Mouse (Mus musculus) embryonic facial prominence, embryonic 11.5 days (tissue): ENCODE measurements around the gene Trappc11. TPM values are rescaled to one million over a fixed set of nuclear protein-coding genes. Genes with fewer than 3 reads are reported as not detected.
"Not testable (repeated sequence)": the region's sequence is repeated elsewhere in the genome, so short reads cannot be mapped to it uniquely, and the experiment has no call there.

Experiments used
- ATAC-seq: fragments of 200-750 bp; cut with Nextera tagmentation; replicated peaks from 2 replicates; pipeline ENCODE4 v1.8.0; 2017; ENCODE audit warnings: low read depth; ENCODE audit not compliant: insufficient number of reproducible peaks, low FRiP score, low TSS enrichment
- DNase-seq: peaks from one replicate; pipeline ENCODE4 v3.0.0-alpha.2; 2015; ENCODE audit warnings: low spot score
- H3K27ac ChIP-seq: fragments of 300-500 bp; sonication (generic); replicated peaks from 2 replicates; pipeline ENCODE4 v1.5.1; 2014; ENCODE audit warnings: mild to moderate bottlenecking, low read depth, low read length, control low read depth
- H3K27me3 ChIP-seq: fragments of 300-500 bp; sonication (generic); 2 replicates; pipeline ENCODE4 v1.6.1; 2014; ENCODE audit warnings: mild to moderate bottlenecking, low read length, moderate library complexity, mixed read lengths; ENCODE audit not compliant: control insufficient read depth, insufficient read depth
- H3K36me3 ChIP-seq: fragments of 300-500 bp; sonication (generic); replicated peaks from 2 replicates; pipeline ENCODE4 v1.6.1; 2014; ENCODE audit warnings: low read depth, mild to moderate bottlenecking, low read length, moderate library complexity, mixed read lengths; ENCODE audit not compliant: control insufficient read depth, insufficient read depth
- H3K4me1 ChIP-seq: fragments of 300-500 bp; sonication (generic); 2 replicates; pipeline ENCODE4 v1.6.1; 2014; ENCODE audit warnings: low read length, mixed read lengths; ENCODE audit not compliant: control insufficient read depth, insufficient read depth
- H3K4me2 ChIP-seq: fragments of 300-500 bp; sonication (generic); 2 replicates; pipeline ENCODE4 v1.6.1; 2014; ENCODE audit warnings: low read depth, mild to moderate bottlenecking, control low read depth, low read length, moderate library complexity
- H3K4me3 ChIP-seq: fragments of 300-500 bp; sonication (generic); 2 replicates; pipeline ENCODE4 v1.5.1; 2014; ENCODE audit warnings: low read depth, low read length, control low read depth
- H3K9ac ChIP-seq: fragments of 300-500 bp; sonication (generic); replicated peaks from 2 replicates; pipeline ENCODE4 v1.6.1; 2014; ENCODE audit warnings: mild to moderate bottlenecking, control low read depth, low read length
- H3K9me3 ChIP-seq: fragments of 300-500 bp; sonication (generic); replicated peaks from 2 replicates; pipeline ENCODE4 v1.6.1; 2016; ENCODE audit warnings: mild to moderate bottlenecking, low read length, inconsistent platforms, mixed read lengths; ENCODE audit not compliant: control insufficient read depth
- WGBS: fragments of 180-500 bp; shearing (Covaris S2); extraction: QIAGEN DNeasy Blood & Tissue Kit; methylation state at CpG from one replicate; pipeline ENCODE4 v1.1.7; 2014; 5-methylcytosine and 5-hydroxymethylcytosine counted together
- polyA plus RNA-seq: library from polyadenylated mRNA; unstranded; fragments of >200 nt; fragmentation: Nextera tagmentation; extraction: Ambion mirVana; gene quantifications from 2 replicates; pipeline ENCODE4 v1.2.1, GENCODE M21; 2014

Trappc11 gene
- polyA plus RNA-seq, 1 experiment from 2014 or later, result 48.8 TPM

GRCm38 (mm10) chr8:47482354-47483071, 50.8 kb downstream of the Trappc11 start:
- no peaks in the 10 kb centered on the region for H3K36me3 ChIP-seq
- no peaks in the 10 kb centered on the region for H3K4me1 ChIP-seq
- H3K4me2 ChIP-seq, result no peak overlapping the region
- DNase-seq (peak; percentile 5), ATAC-seq (no peak)
- no peaks in the 10 kb centered on the region for H3K27me3 ChIP-seq
- 0 out of 2 replicates have a peak, but pooled peaks cover 2% of the 10 kb centered on the region for H3K9me3 ChIP-seq
- no peak overlapping the region for H3K4me3 ChIP-seq
- H3K9ac ChIP-seq, result no peak overlapping the region
- 70% methylated on average over 12 of the region's 12 CpGs for WGBS
- no peak overlapping the region for H3K27ac ChIP-seq

DNA sequence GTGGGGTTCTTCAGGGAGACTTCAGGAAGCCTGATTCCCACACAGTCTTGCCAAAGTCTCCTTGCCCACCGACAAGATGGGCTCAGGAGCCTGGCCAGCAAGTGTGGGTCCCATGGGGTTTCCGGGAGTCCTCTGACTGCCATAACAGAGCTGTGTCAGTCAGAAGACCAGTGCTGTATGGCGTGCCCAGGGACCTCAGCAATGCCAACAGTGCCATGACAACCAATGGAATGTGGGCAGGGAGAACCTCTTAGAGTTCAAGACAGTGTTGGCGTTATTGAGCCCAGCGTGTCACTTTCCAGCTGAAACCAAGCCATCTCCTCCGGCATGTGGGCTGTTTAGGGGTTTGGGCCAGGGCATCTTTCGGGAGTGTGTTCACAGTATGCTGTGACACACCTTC, 53.2 kb downstream of the Trappc11 start:
- no peak for DNase-seq
- no peak overlapping the region for H3K4me3 ChIP-seq
- no peaks in the 10 kb centered on the region for H3K4me1 ChIP-seq
- no peak overlapping the region for H3K4me2 ChIP-seq
- WGBS, result 91% methylated on average over 7 of the region's 7 CpGs
- H3K9me3 ChIP-seq, result no peaks in the 10 kb centered on the region
- H3K9ac ChIP-seq, result no peak overlapping the region
- H3K36me3 ChIP-seq, result no peaks in the 10 kb centered on the region
- H3K27me3 ChIP-seq, result no peaks in the 10 kb centered on the region
- H3K27ac ChIP-seq, result no peak overlapping the region
- no peak for ATAC-seq

GRCm38 (mm10) chr8:47461650-47462049, 71.6 kb downstream of the Trappc11 start:
- 87% methylated on average over 10 of the region's 10 CpGs for WGBS
- ATAC-seq (no peak), DNase-seq (no peak)
- H3K9me3 ChIP-seq, result no peaks in the 10 kb centered on the region
- no peaks in the 10 kb centered on the region for H3K4me1 ChIP-seq
- H3K27ac ChIP-seq, result no peak overlapping the region
- H3K9ac ChIP-seq, result no peak overlapping the region
- H3K4me3 ChIP-seq, result no peak overlapping the region
- no peak overlapping the region for H3K4me2 ChIP-seq
- no peaks in the 10 kb centered on the region for H3K27me3 ChIP-seq
- no peaks in the 10 kb centered on the region for H3K36me3 ChIP-seq

- no peaks in the 10 kb centered on the region for H3K9me3 ChIP-seq
- no peak overlapping the region for H3K27ac ChIP-seq
- H3K4me3 ChIP-seq, result no peak overlapping the region
- no peaks in the 10 kb centered on the region for H3K36me3 ChIP-seq
- no peak overlapping the region for H3K4me2 ChIP-seq
- 92% methylated on average over 6 of the region's 6 CpGs for WGBS
- no peaks in the 10 kb centered on the region for H3K27me3 ChIP-seq
- H3K4me1 ChIP-seq, result no peaks in the 10 kb centered on the region
- no peak overlapping the region for H3K9ac ChIP-seq
- ATAC-seq (no peak), DNase-seq (no peak)
Observed at GRCm38 (mm10) chr8:47459216-47459749, 74.0 kb downstream of the Trappc11 start.

DNA sequence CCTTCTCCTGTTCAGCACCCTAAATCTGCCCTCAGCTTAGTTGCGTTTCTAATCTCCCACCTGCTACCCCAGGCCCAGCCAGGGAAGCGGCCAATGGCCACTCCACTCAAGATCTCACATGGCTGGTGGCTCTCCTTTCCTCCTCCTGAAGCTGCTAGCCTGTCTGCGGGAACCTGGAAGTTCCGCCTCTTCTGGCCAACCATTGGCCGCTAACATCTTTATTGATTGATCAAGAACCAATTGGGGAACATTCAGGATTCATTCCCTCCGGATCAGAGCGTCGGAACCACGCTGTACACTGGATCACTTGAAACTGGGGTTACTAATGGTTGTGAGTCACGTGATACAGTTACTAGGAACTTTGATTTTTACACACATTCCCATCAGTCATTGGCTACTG, 74.7 kb downstream of the Trappc11 start:
- no peak for DNase-seq
- no peak overlapping the region for H3K4me3 ChIP-seq
- ATAC-seq, result no peak
- H3K4me1 ChIP-seq, result no peaks in the 10 kb centered on the region
- H3K4me2 ChIP-seq, result no peak overlapping the region
- H3K27ac ChIP-seq, result no peak overlapping the region
- H3K9ac ChIP-seq, result no peak overlapping the region
- H3K27me3 ChIP-seq, result no peaks in the 10 kb centered on the region
- WGBS, result 90% methylated on average over 10 of the region's 10 CpGs
- H3K9me3 ChIP-seq, result no peaks in the 10 kb centered on the region
- no peaks in the 10 kb centered on the region for H3K36me3 ChIP-seq

- H3K36me3 ChIP-seq, DNase-seq, H3K27me3 ChIP-seq, H3K9me3 ChIP-seq, H3K4me1 ChIP-seq, H3K9ac ChIP-seq, H3K4me3 ChIP-seq, H3K27ac ChIP-seq, ATAC-seq, H3K4me2 ChIP-seq: not testable (repeated sequence)
- 91% methylated on average over 2 of the region's 2 CpGs for WGBS
Observed at GRCm38 (mm10) chr8:47449211-47449610, 84.1 kb downstream of the Trappc11 start.

- Histone ChIP-seq H3K4me2 (no peak within 1 kb of the TSS), H3K9ac (no peak within 1 kb of the TSS), H3K36me3 (no peaks in the 10 kb centered on the region), H3K9me3 (no peaks in the 10 kb centered on the region), H3K4me3 (no peak within 1 kb of the TSS), H3K4me1 (no peaks in the 10 kb centered on the region), H3K27ac (no peak within 1 kb of the TSS), H3K27me3 (no peaks in the 10 kb centered on the region)
- 0 out of 2 replicates have a peak, but pooled peaks have one; percentile 52 for ATAC-seq
- 75% methylated on average over 19 of the region's 19 CpGs for WGBS
- peak; percentile 34 for DNase-seq
Observed at GRCm38 (mm10) chr8:47446312-47447046, 86.8 kb downstream of the Trappc11 start, which contains the start of gene Stox2. Stox2 (minus strand) TSS chr8:47446362.
